Mouse (Mus musculus) heart, postnatal 0 days (tissue): ENCODE data around the gene Dnajc6. TPM values are rescaled to one million over a fixed set of nuclear protein-coding genes. Genes with fewer than 3 reads are reported as not detected.
A peak's percentile ranks its signal among the peaks of the same experiment; 100 is the strongest.

Source experiments
- ATAC-seq: fragments of 200-750 bp; cut with Nextera tagmentation; 2 replicates; pipeline ENCODE4 v1.8.0; 2017; ENCODE audit warnings: low read depth, moderate number of reproducible peaks, moderate library complexity; ENCODE audit not compliant: insufficient read depth
- DNase-seq: peaks from one replicate; pipeline ENCODE4 v3.0.0-alpha.2; 2016; ENCODE audit warnings: low spot score
- H3K27ac ChIP-seq: fragments of 300-500 bp; sonication (generic); 2 replicates; pipeline ENCODE4 v1.5.1; 2014; ENCODE audit warnings: low read depth, mild to moderate bottlenecking
- H3K27me3 ChIP-seq: fragments of 300-500 bp; sonication (generic); 2 replicates; pipeline ENCODE4 v1.6.1; 2014; ENCODE audit warnings: low read length, mixed read lengths; ENCODE audit not compliant: control insufficient read depth, insufficient read depth
- H3K36me3 ChIP-seq: fragments of 300-500 bp; sonication (generic); replicated peaks from 2 replicates; pipeline ENCODE4 v1.6.1; 2014; ENCODE audit warnings: low read length, mixed read lengths; ENCODE audit not compliant: control insufficient read depth, insufficient read depth
- H3K4me1 ChIP-seq: fragments of 300-500 bp; sonication (generic); 2 replicates; pipeline ENCODE4 v1.6.1; 2014; ENCODE audit warnings: antibody characterized with exemption; ENCODE audit not compliant: control insufficient read depth, insufficient read depth
- H3K4me2 ChIP-seq: fragments of 300-500 bp; sonication (generic); 2 replicates; pipeline ENCODE4 v1.6.1; 2014; ENCODE audit warnings: low read depth, mild to moderate bottlenecking, low read length, moderate library complexity
- H3K4me3 ChIP-seq: fragments of 300-500 bp; sonication (generic); 2 replicates; pipeline ENCODE4 v1.5.1; 2014; ENCODE audit warnings: low read depth, low read length
- H3K9ac ChIP-seq: fragments of 300-500 bp; sonication (generic); replicated peaks from 2 replicates; pipeline ENCODE4 v1.6.1; 2014; ENCODE audit warnings: low read depth, low read length, mixed read lengths
- H3K9me3 ChIP-seq: fragments of 300-500 bp; sonication (generic); replicated peaks from 2 replicates; pipeline ENCODE4 v1.6.1; 2016; ENCODE audit warnings: low read length; ENCODE audit not compliant: control insufficient read depth
- CTCF ChIP-seq: IDR thresholded peaks from 2 replicates; pipeline ENCODE4 v1.5.1; 2016; ENCODE audit warnings: antibody characterized with exemption, control low read depth, low read depth
- EP300 ChIP-seq: IDR thresholded peaks from 2 replicates; pipeline ENCODE4 v1.6.1; 2016; ENCODE audit warnings: antibody characterized with exemption, low read depth
- WGBS: fragments of 180-500 bp; shearing (Covaris S2); extraction: QIAGEN DNeasy Blood & Tissue Kit; methylation state at CpG from one replicate; pipeline ENCODE4 v1.1.7; 2014; 5-methylcytosine and 5-hydroxymethylcytosine counted together
- polyA plus RNA-seq: library from polyadenylated mRNA; unstranded; fragments of >200 nt; fragmentation: Nextera tagmentation; extraction: Ambion mirVana; gene quantifications from 2 replicates; pipeline ENCODE4 v1.2.1, GENCODE M21; 2015
- total RNA-seq: library from RNA; depleted of rRNA; stranded (reverse); fragments of >200 nt; gene quantifications from 2 replicates; pipeline ENCODE4 v1.2.3, GENCODE M21; 2014; ENCODE audit warnings: low replicate concordance

Gene Dnajc6
- total and polyA plus RNA-seq, 2 experiments from 2014 or later: 0.08 to 1.2 TPM

GRCm38 (mm10) chr4:101650961-101651360 lies 154.5 kb downstream of the Dnajc6 start:
- Histone ChIP-seq H3K27me3 (no peaks in the 10 kb centered on the region), H3K4me3 (no peak overlapping the region), H3K4me2 (no peak overlapping the region), H3K4me1 (peaks cover 14% of the 10 kb centered on the region; the same call in 1 of the 2 replicates), H3K27ac (no peak overlapping the region), H3K9me3 (no peaks in the 10 kb centered on the region), H3K9ac (no peak overlapping the region), H3K36me3 (peaks cover 4% of the 10 kb centered on the region)
- 73% methylated on average over 2 of the region's 2 CpGs for WGBS
- no peak for TF ChIP-seq CTCF
- TF ChIP-seq EP300: no peak
- DNase-seq (no peak), ATAC-seq (no peak)

- WGBS: 89% methylated on average over 6 of the region's 6 CpGs
- H3K27me3 ChIP-seq: no peaks in the 10 kb centered on the region
- TF ChIP-seq EP300 (no peak), CTCF (no peak)
- no peak overlapping the region for H3K4me3 ChIP-seq
- H3K4me1 ChIP-seq: peaks cover 4% of the 10 kb centered on the region; the same call in 1 of the 2 replicates
- no peak overlapping the region for H3K4me2 ChIP-seq
- DNase-seq: no peak
- no peaks in the 10 kb centered on the region for H3K9me3 ChIP-seq
- H3K27ac ChIP-seq: no peak overlapping the region
- H3K36me3 ChIP-seq: peaks cover 10% of the 10 kb centered on the region
- ATAC-seq: no peak
- H3K9ac ChIP-seq: no peak overlapping the region
These were observed 157.8 kb downstream of the Dnajc6 start for GRCm38 (mm10) chr4:101654256-101654655.

- TF ChIP-seq EP300 (no peak), CTCF (no peak)
- Histone ChIP-seq H3K9ac (0 out of 2 replicates have a peak overlapping the region, but pooled peaks have one; percentile 12), H3K9me3 (no peaks in the 10 kb centered on the region), H3K4me3 (no peak overlapping the region), H3K27ac (no peak overlapping the region), H3K4me2 (no peak overlapping the region), H3K27me3 (no peaks in the 10 kb centered on the region), H3K36me3 (peaks cover 16% of the 10 kb centered on the region), H3K4me1 (no peaks in the 10 kb centered on the region)
- DNase-seq (no peak), ATAC-seq (no peak)
- WGBS: 79% methylated on average over 4 of the region's 4 CpGs
These were observed 158.5 kb downstream of the Dnajc6 start for GRCm38 (mm10) chr4:101654788-101655414.

- Histone ChIP-seq H3K4me2 (no peak overlapping the region), H3K27ac (no peak overlapping the region), H3K9ac (no peak overlapping the region), H3K9me3 (no peaks in the 10 kb centered on the region), H3K4me3 (no peak overlapping the region), H3K4me1 (no peaks in the 10 kb centered on the region), H3K36me3 (peaks cover 19% of the 10 kb centered on the region), H3K27me3 (no peaks in the 10 kb centered on the region)
- 67% methylated on average over 7 of the region's 7 CpGs for WGBS
- TF ChIP-seq EP300 (no peak), CTCF (no peak)
- DNase-seq: no peak
- ATAC-seq: no peak
These were observed 159.0 kb downstream of the Dnajc6 start for GRCm38 (mm10) chr4:101655415-101655790.

GRCm38 (mm10) chr4:101656056-101656455 lies 159.6 kb downstream of the Dnajc6 start:
- no peak overlapping the region for H3K27ac ChIP-seq
- TF ChIP-seq EP300 (no peak), CTCF (no peak)
- ATAC-seq (no peak), DNase-seq (no peak)
- H3K4me3 ChIP-seq: no peak overlapping the region
- no peak overlapping the region for H3K4me2 ChIP-seq
- H3K9ac ChIP-seq: no peak overlapping the region
- peaks cover 25% of the 10 kb centered on the region for H3K36me3 ChIP-seq
- no peaks in the 10 kb centered on the region for H3K27me3 ChIP-seq
- no peaks in the 10 kb centered on the region for H3K9me3 ChIP-seq
- WGBS: 74% methylated on average over 15 of the region's 15 CpGs
- H3K4me1 ChIP-seq: no peaks in the 10 kb centered on the region

- Histone ChIP-seq H3K36me3 (peaks cover 28% of the 10 kb centered on the region), H3K4me3 (no peak overlapping the region), H3K4me1 (no peaks in the 10 kb centered on the region), H3K27ac (no peak overlapping the region), H3K4me2 (no peak overlapping the region), H3K9me3 (no peaks in the 10 kb centered on the region), H3K9ac (no peak overlapping the region), H3K27me3 (no peaks in the 10 kb centered on the region)
- TF ChIP-seq CTCF (peak; percentile 53), EP300 (no peak)
- ATAC-seq (no peak), DNase-seq (peak; percentile 25)
- WGBS: 29% methylated on average over 6 of the region's 6 CpGs
These were observed 160.6 kb downstream of the Dnajc6 start for GRCm38 (mm10) chr4:101656956-101657570.
